Mouse (Mus musculus): ENCODE data around the gene Krtcap2. TPM values are rescaled to one million over a fixed set of nuclear protein-coding genes. Genes with fewer than 3 reads are reported as not detected.
"Not testable (repeated sequence)": the region's sequence is repeated elsewhere in the genome, so short reads cannot be mapped to it uniquely, and the experiment has no call there.

Krtcap2 gene
- polyA plus RNA-seq, 1 experiment from 2014 or later: 185 TPM

- Histone ChIP-seq H3K36me3 (replicated peaks) (peaks cover 9% of the 10 kb centered on the region; the same call in 1 of the 2 replicates), H3K9ac (peak overlapping the region; percentile 75), H3K27me3 (replicated peaks) (no peaks in the 10 kb centered on the region), H3K4me1 (peaks cover 42% of the 10 kb centered on the region), H3K9me3 (no peaks in the 10 kb centered on the region), H3K4me2 (peak overlapping the region; percentile 88), H3K4me3 (peak overlapping the region; percentile 75), H3K27ac (peak overlapping the region; percentile 98)
- WGBS: under 1% methylated on average over 69 of the region's 69 CpGs
- ATAC-seq (replicated peaks): peak; percentile 88
Observed at GRCm38 (mm10) chr3:89213803-89214530, 31.8 kb upstream of the Krtcap2 start.

GRCm38 (mm10) chr3:89214681-89215411, 30.9 kb upstream of the Krtcap2 start, which contains the start of gene Thbs3:
Gene Thbs3, plus strand, starts transcription at chr3:89215180.
- peak within 1 kb of the TSS; percentile 98 for H3K27ac ChIP-seq
- peak within 1 kb of the TSS; percentile 75 for H3K4me3 ChIP-seq
- peak within 1 kb of the TSS; percentile 75 for H3K9ac ChIP-seq
- peaks cover under 1% of the 10 kb centered on the region; the same call in 1 of the 2 replicates for H3K36me3 ChIP-seq (replicated peaks)
- no peaks in the 10 kb centered on the region for H3K27me3 ChIP-seq (replicated peaks)
- H3K9me3 ChIP-seq: no peaks in the 10 kb centered on the region
- under 1% methylated on average over 19 of the region's 19 CpGs for WGBS
- H3K4me1 ChIP-seq: peaks cover 42% of the 10 kb centered on the region
- H3K4me2 ChIP-seq: peak within 1 kb of the TSS; percentile 88
- peak; percentile 13; the same call in 1 of the 2 replicates for ATAC-seq (replicated peaks)

GRCm38 (mm10) chr3:89215853-89216252, 29.9 kb upstream of the Krtcap2 start:
- Histone ChIP-seq H3K36me3 (replicated peaks) (no peaks in the 10 kb centered on the region), H3K9ac (peak overlapping the region; percentile 75; the same call in 1 of the 2 replicates), H3K4me3 (peak overlapping the region; percentile 75), H3K4me2 (peak overlapping the region; percentile 88), H3K9me3 (no peaks in the 10 kb centered on the region), H3K4me1 (peaks cover 42% of the 10 kb centered on the region), H3K27ac (peak overlapping the region; percentile 98), H3K27me3 (replicated peaks) (no peaks in the 10 kb centered on the region)
- WGBS: 0% methylated on average over 6 of the region's 6 CpGs
- ATAC-seq (replicated peaks): peak; percentile 34

GRCm38 (mm10) chr3:89216407-89216806, 29.4 kb upstream of the Krtcap2 start:
- WGBS: 66% methylated on average over 7 of the region's 7 CpGs

GRCm38 (mm10) chr3:89218271-89218670, 27.5 kb upstream of the Krtcap2 start:
- H3K4me3 ChIP-seq: no peak overlapping the region
- H3K27me3 ChIP-seq (replicated peaks): no peaks in the 10 kb centered on the region
- H3K27ac ChIP-seq: no peak overlapping the region
- 74% methylated on average over 1 of the region's 1 CpGs for WGBS
- no peak overlapping the region for H3K4me2 ChIP-seq
- H3K9me3 ChIP-seq: no peaks in the 10 kb centered on the region
- H3K36me3 ChIP-seq (replicated peaks): no peaks in the 10 kb centered on the region
- peaks cover 35% of the 10 kb centered on the region for H3K4me1 ChIP-seq
- no peak for ATAC-seq (replicated peaks)
- H3K9ac ChIP-seq: no peak overlapping the region

More at GRCm38 (mm10) chr3:89216407-89216806, 29.4 kb upstream of the Krtcap2 start:
- not testable (repeated sequence) for H3K9me3 ChIP-seq; H3K27me3 ChIP-seq (replicated peaks); ATAC-seq (replicated peaks); H3K36me3 ChIP-seq (replicated peaks); H3K4me3 ChIP-seq; H3K9ac ChIP-seq; H3K27ac ChIP-seq
- H3K4me1 ChIP-seq: peaks cover 42% of the 10 kb centered on the region
- H3K4me2 ChIP-seq: peak overlapping the region; percentile 88; the same call in 1 of the 2 replicates

GRCm38 (mm10) chr3:89219546-89219945, 26.2 kb upstream of the Krtcap2 start:
- WGBS: 51% methylated on average over 8 of the region's 8 CpGs
- H3K27me3 ChIP-seq (replicated peaks): no peaks in the 10 kb centered on the region
- no peak overlapping the region for H3K4me3 ChIP-seq
- no peak for ATAC-seq (replicated peaks)
- peaks cover 46% of the 10 kb centered on the region for H3K4me1 ChIP-seq
- peak overlapping the region; percentile 7; the same call in 1 of the 2 replicates for H3K27ac ChIP-seq
- H3K4me2 ChIP-seq: no peak overlapping the region
- no peak overlapping the region for H3K9ac ChIP-seq
- H3K36me3 ChIP-seq (replicated peaks): no peaks in the 10 kb centered on the region
- no peaks in the 10 kb centered on the region for H3K9me3 ChIP-seq

GRCm38 (mm10) chr3:89221167-89221566, 24.6 kb upstream of the Krtcap2 start:
- Histone ChIP-seq H3K4me3 (no peak overlapping the region), H3K4me1 (peaks cover 46% of the 10 kb centered on the region), H3K36me3 (replicated peaks) (no peaks in the 10 kb centered on the region), H3K9me3 (no peaks in the 10 kb centered on the region), H3K27ac (0 out of 2 replicates have a peak overlapping the region, but pooled peaks have one; percentile 8), H3K27me3 (replicated peaks) (no peaks in the 10 kb centered on the region), H3K9ac (no peak overlapping the region), H3K4me2 (no peak overlapping the region)
- no peak for ATAC-seq (replicated peaks)
- 70% methylated on average over 5 of the region's 5 CpGs for WGBS

- no peaks in the 10 kb centered on the region for H3K9me3 ChIP-seq
- H3K27ac ChIP-seq: peak overlapping the region; percentile 86
- peak overlapping the region; percentile 37 for H3K4me3 ChIP-seq
- H3K4me1 ChIP-seq: peaks cover 60% of the 10 kb centered on the region
- WGBS: 24% methylated on average over 11 of the region's 11 CpGs
- ATAC-seq (replicated peaks): no peak
- no peaks in the 10 kb centered on the region for H3K27me3 ChIP-seq (replicated peaks)
- H3K9ac ChIP-seq: peak overlapping the region; percentile 52
- H3K36me3 ChIP-seq (replicated peaks): no peaks in the 10 kb centered on the region
- peak overlapping the region; percentile 65 for H3K4me2 ChIP-seq
Observed at GRCm38 (mm10) chr3:89224796-89225195, 21.0 kb upstream of the Krtcap2 start.

GRCm38 (mm10) chr3:89225321-89225815, 20.4 kb upstream of the Krtcap2 start:
- H3K36me3 ChIP-seq (replicated peaks): no peaks in the 10 kb centered on the region
- H3K9me3 ChIP-seq: no peaks in the 10 kb centered on the region
- H3K9ac ChIP-seq: peak overlapping the region; percentile 52
- WGBS: 11% methylated on average over 12 of the region's 12 CpGs
- H3K27me3 ChIP-seq (replicated peaks): no peaks in the 10 kb centered on the region
- H3K4me2 ChIP-seq: peak overlapping the region; percentile 65
- H3K4me3 ChIP-seq: peak overlapping the region; percentile 37
- H3K4me1 ChIP-seq: peaks cover 60% of the 10 kb centered on the region
- H3K27ac ChIP-seq: peak overlapping the region; percentile 86
- no peak for ATAC-seq (replicated peaks)

- Histone ChIP-seq H3K4me2 (peak overlapping the region; percentile 65), H3K36me3 (replicated peaks) (no peaks in the 10 kb centered on the region), H3K4me1 (peaks cover 60% of the 10 kb centered on the region), H3K4me3 (peak overlapping the region; percentile 37), H3K9ac (peak overlapping the region; percentile 52), H3K9me3 (no peaks in the 10 kb centered on the region), H3K27ac (peak overlapping the region; percentile 86), H3K27me3 (replicated peaks) (no peaks in the 10 kb centered on the region)
- peak; percentile 52 for ATAC-seq (replicated peaks)
- WGBS: 19% methylated on average over 4 of the region's 4 CpGs
Observed at GRCm38 (mm10) chr3:89225918-89226317, 19.8 kb upstream of the Krtcap2 start.

GRCm38 (mm10) chr3:89226361-89226760, 19.4 kb upstream of the Krtcap2 start:
- ATAC-seq (replicated peaks): no peak
- Histone ChIP-seq H3K4me1 (peaks cover 60% of the 10 kb centered on the region), H3K27me3 (replicated peaks) (no peaks in the 10 kb centered on the region), H3K27ac (peak overlapping the region; percentile 86), H3K4me3 (peak overlapping the region; percentile 37), H3K36me3 (replicated peaks) (no peaks in the 10 kb centered on the region), H3K4me2 (peak overlapping the region; percentile 65), H3K9me3 (no peaks in the 10 kb centered on the region), H3K9ac (peak overlapping the region; percentile 52)
- WGBS: 10% methylated on average over 11 of the region's 11 CpGs

GRCm38 (mm10) chr3:89226900-89227299, 18.9 kb upstream of the Krtcap2 start, which contains the start of gene Mtx1:
Gene Mtx1, minus strand, starts transcription at chr3:89227088.
- Histone ChIP-seq H3K27me3 (replicated peaks) (no peaks in the 10 kb centered on the region), H3K4me1 (peaks cover 60% of the 10 kb centered on the region), H3K9ac (peak within 1 kb of the TSS; percentile 52), H3K9me3 (no peaks in the 10 kb centered on the region), H3K4me2 (peak within 1 kb of the TSS; percentile 65), H3K4me3 (peak within 1 kb of the TSS; percentile 37), H3K36me3 (replicated peaks) (no peaks in the 10 kb centered on the region), H3K27ac (peak within 1 kb of the TSS; percentile 86)
- ATAC-seq (replicated peaks): no peak
- WGBS: 4% methylated on average over 21 of the region's 21 CpGs

All from midbrain, embryonic 15.5 days (tissue).